Mouse (Mus musculus) layer of hippocampus, postnatal 36 days (tissue): ENCODE measurements around the gene Slc4a3. TPM values are rescaled to one million over a fixed set of nuclear protein-coding genes. Genes with fewer than 3 reads are reported as not detected.

Experiments used
- DNase-seq, 2 experiments: peaks; one replicate each; pipeline ENCODE4 v3.0.0; 2022
- total RNA-seq, 2 experiments: library from RNA; stranded (reverse); gene quantifications; 2 replicates each; pipeline ENCODE4 v1.2.3; 2021

Slc4a3 gene
- total RNA-seq, 2 experiments from 2014 or later: 104 to 109 TPM

DNA sequence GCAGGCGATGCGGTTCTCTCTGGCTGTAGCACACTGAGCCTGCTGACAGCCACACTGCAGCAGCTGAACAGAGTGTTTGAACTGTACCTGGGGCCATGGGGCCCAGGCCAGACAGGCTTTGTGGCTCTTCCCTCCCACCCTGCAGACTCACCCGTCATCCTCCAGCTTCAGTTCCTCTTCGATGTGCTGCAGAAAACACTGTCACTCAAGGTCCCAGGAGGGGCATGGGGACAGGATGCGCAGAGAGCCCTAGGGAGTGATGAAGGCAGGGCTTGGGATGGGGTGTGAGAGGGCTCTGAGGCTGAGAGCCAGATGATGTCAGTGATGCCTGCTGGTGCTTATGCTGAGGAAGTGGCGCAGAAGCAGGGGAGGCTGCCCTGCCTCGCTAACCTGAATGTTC is 21.4 kb upstream of the Slc4a3 start:
- no peak for DNase-seq

DNA sequence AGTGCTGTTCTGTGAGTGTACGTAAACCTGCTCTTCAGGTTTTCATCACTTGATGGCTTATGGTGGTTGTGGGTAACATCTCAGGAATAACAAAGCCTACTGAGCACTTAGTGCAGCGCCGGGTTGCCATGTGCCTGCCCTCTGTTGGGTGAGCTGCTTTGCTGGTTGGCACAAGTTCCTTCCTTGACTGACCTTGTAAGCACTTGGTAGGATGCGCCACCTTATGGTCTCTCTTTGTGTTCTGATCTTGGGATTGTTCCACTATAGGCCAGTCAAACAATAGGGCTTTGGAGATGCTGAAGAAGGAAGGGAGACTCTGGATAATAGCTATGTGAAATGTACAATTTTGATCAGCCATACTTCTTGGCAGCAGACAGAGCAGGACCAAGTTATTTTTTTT is 15.5 kb upstream of the Slc4a3 start:
- no peak for DNase-seq

DNA sequence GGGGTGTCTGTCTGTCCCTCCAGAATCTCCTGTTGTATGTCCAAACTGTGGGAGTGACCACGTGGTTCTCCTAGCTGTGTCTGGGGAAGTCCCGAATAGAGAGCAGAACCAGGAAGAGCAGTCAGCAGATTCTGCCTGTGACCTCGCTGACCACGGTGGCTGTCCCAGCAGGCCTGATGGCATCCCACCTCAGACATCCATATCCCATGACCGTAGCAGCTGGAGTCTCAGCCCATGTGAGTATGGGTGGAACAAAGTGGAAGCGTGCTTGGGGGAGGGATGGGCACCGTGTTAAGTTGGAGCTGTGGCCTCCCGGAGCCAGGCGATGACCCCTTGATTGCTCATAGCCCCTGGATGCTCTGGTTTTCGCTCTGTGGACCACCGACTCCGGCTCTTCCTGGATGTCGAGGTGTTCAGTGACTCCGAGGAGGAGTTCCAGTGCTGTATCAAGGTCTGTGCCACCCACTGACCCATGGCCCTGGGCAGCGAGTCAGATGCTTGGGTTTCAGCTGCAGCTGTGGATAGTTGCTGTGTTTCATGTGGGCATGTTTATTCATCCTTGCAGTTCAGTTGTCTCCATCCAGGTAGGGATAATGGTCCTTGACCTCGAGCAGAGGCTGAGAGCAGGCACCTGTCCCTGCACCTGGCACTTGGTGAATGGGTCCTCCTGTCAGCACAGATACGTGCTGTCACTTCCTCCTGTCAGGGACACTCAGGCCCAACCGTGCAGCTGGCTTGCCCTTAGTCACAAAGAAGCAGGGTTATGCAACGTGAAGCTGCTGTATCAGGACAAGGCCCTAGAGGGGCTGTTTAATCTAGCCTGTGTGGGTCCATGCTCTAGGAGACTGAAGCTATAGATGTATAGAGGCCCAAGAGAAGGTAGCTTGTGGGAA is 13.5 kb upstream of the Slc4a3 start:
- DNase-seq: no peak

DNA sequence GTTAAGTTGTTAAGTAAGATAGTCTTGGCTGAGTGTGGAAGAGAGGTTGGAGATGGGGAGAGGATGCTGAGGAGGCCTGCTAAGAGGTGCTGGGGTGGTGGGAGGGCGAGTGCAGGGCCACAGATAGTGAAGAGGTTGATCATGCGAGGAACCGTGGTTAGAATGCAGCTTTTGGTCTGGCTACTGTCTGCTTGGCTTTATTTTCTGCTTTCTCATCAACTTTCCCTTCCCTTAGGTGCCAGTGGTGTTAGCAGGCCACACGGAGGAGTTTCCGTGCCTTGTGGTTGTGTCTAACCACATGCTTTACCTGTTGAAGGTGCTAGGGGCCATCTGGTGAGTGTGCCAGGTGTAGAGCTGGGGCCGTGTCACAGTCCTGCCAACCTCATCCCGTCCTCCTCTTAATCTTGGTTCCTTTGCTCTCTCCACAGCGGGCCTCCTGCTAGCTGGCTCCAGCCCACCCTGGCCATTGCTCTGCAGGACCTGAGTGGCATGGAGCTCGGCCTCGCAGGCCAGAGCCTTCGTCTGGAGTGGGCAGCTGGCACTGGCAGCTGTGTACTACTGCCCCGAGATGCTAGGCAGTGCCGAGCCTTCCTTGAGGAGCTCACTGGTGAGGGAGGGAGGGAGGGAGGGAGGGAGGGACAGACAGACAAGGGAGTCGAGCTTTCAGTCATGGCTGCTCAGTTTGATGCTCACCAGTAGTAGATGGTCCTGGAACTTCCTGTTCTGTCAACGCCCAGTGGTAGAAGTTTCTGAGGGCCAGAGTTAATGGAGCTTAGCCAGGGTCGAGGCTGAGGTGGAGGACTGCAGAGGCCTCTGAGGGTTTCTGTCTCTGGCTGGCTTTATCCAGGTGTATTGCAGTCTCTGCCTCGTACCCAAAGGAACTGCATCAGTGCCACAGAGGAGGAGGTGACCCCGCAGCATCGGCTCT is 12.5 kb upstream of the Slc4a3 start:
- DNase-seq: no peak

DNA sequence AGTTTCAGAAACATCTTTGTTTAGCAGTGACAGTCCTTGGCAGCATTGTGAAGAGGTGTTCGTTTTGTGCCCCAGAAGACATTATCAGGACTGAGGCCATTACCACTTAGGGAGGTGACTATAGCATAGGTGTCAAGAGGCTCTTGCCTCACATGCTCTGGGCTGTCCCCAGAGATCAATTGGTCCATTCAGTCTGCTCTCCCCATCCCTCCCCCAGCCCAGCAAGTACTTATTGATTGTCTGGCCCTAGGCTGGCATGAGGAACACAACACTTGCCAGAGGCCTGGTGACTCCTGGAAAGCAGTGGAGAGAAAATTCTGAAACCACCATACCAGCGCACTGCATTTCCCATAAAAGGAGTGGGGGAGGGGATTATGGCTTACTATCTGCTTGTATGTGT is 8.5 kb upstream of the Slc4a3 start:
- no peak for DNase-seq

DNA sequence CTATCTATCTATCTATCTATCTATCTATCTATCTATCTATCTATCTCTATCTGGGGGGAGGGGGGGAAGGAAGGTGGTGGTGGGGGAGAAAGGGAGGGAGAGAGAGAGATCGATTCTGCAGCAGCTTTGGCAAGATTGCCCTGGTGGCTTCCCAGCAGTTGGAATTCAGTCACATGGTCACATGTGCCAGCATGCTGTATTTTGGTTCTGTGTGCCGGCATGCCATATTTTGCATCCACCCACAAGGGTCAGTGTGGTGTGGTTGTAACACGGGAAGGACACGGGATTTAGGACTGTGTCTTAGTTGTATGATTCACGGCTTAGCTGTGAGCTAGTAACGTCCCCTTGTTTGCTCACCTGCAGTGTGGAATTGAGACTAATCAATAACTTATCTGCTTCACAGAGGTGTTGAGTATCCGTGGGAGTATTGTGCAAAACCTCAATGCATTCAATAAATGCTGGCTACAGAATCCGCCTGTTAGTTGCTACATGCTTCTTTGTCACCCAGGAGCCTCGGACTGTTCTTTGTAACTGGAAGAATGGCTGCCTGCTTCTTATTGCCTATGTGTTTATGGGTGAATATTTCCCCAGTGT is 7.4 kb upstream of the Slc4a3 start:
- DNase-seq: no peak

DNA sequence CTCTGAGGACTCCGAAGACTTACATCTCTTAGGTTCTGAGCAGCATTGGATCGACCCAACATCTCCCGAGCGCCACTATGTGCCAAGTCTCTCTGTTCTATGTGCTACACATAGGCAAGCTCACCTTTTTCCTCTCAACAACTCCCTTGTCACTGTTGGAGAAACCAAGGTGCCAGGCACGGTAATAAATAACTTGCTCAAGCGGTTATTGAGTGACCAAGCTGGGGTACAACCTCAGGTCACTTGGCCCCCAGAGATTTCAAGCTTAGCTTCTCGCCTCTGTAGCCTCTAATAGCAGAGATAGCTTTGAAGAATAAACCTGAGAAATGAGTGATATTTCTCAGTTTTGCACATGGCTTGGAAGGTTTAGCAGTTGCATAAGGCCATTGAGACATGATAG is 4.6 kb upstream of the Slc4a3 start:
- DNase-seq: no peak

DNA sequence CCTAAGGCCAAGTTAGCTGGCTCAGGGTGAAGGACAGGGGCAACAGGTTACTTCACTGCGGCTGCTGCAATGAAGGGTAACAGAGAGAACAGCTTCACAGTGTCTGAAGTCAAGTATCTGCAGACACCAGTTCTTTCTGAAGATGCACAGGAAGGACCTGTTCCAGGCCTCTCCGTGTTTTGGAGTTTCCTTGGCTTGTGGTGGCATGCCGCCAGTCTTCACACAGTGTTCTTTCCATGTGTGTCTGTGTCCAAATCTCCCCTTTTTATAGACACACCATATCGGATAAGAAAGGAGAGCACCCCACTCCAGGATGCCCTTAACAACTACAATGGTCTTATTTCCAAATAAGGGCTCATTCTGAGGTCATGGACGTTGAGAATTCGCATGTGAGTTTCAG is 1.7 kb upstream of the Slc4a3 start:
- no peak for DNase-seq

DNA sequence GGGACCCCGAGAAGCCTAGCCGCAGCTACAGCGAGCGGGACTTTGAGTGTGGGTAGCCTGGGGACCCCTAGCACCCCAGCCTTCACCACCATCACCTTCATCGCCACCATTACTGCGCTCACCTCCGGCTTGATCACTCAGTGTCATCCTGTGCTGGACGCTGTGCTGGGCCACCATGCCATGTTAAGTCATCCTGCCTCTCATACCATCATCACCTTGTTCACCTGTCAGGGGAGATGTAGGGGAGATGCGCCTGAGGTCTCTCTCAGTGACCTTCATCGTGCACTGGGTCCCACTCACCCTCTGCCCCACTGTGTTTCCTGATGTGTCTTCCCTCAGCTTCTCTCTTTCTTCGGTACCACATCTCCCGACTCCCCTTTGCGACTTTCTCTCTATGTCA is 1.3 kb downstream of the Slc4a3 start:
- no peak for DNase-seq

DNA sequence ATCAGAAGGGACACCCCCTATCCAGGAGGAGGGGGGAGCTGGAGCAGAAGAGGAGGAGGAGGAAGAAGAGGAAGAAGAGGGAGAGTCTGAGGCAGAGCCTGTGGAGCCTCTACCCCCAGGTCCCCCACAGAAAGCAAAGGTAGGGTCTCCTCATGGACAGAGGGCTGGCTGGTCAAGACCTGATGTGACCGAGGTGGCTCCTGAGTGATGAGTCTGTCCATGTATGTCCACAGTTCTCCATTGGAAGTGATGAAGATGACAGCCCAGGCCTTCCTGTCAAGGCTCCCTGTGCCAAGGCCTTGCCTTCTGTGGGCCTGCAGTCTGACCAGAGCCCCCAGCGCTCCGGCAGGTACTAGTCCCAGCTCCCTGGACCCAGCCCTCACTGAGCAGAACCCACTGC is 2.0 kb downstream of the Slc4a3 start:
- no peak for DNase-seq

DNA sequence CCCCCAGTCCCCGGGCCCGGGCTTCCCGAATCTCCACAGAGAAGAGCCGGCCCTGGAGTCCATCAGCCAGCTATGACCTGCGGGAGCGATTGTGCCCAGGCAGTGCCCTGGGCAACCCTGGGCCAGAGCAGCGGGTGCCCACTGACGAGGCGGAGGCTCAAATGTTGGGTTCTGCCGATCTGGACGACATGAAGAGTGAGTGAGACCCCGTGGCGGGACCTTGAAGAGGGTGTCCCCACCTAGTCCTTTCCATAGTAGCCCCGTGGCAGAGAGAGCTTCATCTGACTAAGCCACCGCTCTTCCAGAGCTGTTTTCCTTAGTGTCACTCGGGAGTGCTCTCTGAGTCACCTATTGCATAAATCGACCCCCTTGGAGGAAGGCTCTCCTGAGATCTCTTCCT is 2.8 kb downstream of the Slc4a3 start:
- DNase-seq: no peak

DNA sequence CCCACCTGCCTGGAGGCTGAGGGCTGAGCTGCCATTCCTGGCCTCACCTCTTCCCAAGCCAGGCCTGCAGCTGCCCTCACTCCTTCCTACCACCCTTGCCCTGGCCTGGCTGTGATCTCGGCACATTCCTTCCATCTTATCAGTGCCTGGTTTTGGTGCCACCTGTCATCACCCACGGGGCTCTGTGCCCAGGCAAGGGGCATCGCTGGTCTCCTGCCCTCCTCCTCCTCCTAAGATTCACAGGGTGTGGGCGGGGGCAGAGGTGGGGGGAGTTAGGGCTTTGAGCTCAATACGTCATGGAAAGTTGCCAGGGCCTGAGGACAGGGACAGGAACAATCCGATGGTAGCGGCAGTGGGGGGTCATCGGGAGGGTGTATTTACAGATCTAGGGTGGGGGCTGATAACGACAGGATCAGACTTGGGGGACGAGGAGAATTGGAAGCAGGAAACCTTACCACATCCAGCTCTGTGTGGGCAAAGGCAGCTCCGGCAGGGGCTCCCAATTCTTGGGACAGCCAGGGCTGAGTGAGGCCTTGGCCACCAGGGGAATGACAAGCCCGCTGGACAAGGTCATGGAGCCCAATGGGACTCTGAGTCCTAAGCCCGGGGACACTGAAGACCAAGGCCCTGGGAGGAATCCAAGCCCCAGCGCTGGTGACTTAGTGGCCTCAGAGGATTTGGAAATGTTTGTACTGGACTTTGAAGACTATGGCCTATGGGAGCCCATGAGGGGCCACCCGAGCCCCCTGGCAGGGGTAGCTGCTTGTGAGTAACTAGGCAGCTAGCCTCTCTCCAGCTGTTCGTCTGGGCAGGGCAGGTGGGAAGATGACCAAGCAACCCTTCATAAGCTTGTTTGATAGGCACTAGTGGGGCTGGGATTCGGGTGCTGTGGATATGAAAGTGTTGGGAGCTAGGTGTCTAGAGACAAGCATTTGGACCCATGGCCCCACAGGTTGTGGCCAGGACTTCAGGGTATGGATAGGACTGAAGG is 3.5 kb downstream of the Slc4a3 start:
- DNase-seq: no peak

DNA sequence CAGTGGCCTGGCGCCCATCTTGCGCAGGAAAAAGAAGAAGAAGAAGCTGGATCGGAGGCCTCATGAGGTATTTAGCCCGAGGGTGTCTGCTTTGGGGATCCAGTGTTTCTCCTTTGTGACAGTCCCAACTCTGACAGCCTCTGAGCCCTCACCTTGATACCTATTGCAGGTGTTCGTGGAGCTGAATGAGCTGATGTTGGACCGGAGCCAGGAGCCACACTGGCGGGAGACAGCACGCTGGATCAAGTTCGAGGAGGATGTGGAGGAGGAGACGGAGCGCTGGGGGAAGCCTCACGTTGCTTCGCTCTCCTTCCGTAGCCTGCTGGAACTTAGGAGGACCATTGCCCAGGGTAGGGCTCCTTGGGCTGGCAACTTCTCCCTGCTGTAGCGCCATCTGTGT is 4.5 kb downstream of the Slc4a3 start:
- DNase-seq: no peak

DNA sequence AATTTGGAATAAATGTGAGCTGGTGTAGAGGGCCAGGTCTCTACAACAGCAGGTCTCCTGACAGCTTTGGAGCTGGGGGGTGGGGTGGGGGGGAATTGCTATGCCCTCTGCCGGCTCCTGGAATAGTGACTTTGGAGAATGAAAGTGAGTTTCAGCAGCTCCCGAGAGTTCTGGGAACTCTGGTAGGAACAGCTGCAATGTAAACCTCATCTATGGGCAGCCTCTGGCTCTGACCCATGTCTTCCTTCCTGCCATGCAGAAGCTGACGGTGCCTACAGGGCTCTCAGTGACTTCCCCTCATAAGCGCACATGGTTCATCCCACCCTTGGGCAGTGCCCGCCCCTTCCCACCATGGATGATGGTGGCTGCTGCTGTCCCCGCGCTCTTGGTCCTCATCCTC is 9.6 kb downstream of the Slc4a3 start:
- no peak for DNase-seq

DNA sequence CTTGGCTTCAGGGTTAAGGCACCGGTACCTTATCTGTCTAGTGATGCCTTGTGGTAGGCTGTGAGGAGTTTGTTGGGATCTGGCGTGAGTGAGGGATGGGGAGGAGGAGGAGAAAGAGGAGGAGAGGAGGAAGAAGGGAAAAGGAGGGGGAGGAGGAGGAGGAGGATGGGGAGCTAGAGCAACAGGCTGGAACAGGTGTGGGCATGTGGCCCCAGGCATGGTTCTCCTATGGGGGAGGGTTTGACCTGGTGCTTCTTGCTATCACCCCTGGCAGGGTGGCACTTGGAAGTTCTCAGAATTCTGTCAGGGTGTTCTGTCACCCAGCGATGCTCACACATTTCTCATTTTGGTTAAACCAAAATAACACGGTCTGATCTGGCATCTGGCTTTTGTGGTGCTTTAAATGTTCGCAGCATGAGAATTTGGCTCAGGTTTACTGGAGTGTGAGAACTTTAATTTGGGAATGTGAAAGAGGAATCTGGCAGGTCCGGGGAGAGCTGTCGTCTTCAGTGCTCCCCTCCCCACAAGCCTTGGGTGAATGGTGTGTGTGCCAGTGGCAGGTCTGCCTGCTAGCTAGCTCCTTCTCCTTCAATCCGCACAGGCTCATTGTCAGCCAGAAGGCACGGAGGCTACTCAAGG is 10.2 kb downstream of the Slc4a3 start:
- no peak for DNase-seq

DNA sequence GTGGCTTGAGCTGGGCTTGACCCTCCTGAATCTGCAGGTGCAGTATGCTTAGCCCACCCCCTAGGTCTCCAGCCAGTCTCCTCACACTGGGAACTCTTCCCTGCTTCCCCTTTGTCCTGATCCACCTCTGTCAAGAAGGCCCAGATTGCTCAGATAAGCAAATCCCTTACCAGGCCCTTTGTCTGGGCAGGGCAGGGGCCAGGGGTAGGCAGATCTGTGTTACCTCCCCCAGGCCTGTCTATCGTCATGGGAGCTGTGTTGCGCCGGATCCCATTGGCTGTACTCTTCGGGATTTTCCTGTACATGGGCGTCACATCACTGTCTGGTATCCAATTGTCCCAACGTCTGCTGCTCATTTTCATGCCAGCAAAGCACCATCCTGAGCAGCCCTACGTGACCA is 11.0 kb downstream of the Slc4a3 start:
- DNase-seq: no peak

DNA sequence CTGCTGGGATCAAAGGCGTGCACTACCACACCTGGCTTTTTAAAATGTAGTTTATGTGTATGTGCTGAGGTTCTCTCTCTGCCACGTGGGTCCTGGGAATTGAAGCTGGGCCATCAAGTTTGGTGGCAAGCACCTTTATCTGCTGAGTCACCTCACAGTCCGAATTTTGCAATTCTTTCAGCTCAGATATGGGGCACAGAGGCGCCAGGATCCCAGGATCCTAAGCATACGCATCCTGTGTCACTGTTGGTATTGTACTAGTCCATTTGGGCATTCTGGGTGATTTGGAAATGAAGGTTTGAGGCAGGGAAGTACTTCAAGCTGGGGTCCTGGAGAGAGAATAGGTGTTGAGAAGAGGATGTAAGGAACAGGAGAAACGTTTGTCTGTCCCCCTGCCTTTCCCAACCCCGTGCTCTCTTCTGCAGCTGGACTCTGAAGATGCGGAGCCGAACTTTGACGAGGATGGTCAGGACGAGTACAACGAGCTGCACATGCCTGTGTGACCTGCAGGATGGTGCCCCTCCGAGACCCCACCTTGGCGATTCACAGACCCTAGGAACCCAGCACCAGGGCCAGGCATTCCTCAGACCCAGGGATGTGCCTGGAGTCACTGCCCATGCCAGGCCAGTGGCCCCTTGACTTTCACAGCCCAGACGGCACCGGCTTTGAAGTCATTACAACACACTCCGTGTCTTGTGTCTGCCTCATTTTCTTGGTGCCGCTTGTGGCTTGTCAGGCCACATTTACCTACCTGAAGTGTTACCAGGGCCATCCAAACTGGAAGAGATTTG is 12.5 kb downstream of the Slc4a3 start:
- DNase-seq: no peak

DNA sequence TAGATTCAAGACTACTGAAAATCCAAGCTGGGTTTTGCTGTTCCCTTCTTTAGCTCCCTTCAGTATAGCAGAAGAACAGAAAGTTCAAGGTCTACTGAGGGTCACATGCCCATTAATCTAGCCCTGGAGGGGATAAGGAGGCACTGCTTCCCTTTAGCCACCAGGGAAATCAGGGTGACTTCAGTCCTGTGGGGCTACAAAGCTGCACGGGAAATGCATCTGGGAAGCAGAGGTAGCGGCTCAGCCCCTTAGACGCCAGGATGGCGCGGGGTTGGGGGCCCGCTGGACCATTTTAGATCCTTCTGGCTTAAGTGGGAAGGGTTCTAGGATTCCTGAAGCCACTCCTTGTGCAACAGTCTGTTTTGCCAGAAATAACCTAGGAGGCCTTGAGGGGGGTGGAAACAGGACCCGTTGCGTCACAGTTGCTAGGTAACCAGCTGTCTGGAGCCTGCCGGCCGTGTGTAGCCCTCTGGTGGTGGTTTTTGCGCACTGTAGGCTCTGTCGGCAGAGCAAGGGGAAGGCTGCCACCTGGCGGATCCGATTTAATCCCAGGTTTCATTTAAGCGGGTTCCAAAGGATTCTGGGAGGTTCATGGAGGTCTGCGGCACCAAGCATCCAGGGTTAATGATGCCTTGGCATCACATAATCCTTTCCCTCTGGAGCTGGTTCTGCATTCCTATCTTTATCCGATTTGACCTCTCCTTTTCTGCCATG is 13.3 kb downstream of the Slc4a3 start:
- peak; percentile 91 for DNase-seq

DNA sequence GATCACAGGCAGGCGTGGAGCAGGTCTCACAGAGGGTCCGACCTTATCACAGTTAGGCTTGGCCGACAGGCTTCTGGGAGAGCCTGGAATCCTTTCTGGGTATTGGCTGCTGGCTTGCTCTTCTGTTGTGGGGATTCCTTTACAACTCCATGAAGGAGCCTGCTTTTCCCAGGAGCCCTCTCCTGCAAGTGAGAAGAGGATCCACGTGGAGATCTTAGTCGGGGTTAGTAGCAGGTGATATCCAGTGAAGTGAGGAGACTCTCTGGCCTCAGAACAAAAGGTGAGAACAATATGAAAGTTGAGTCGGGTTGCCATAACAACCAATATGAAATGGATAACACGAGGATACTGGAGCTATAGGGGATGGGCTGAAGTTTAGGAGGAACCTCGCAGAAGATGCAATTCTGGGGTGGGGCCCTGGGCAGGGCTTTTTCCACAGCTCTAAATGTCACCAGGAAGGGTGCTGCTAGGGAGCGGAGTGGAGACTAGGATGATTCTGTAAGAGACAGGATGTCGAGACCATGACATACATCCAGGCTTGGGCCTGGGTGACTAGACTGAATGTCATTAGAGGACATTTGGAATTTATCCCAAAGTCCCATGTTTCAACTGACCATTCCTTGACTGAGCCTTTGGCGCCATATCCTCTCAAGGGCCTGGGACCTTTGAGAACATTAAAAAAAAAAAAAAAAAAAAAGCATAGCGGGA is 14.3 kb downstream of the Slc4a3 start:
- no peak for DNase-seq
